Mouse (Mus musculus): ENCODE results near the gene Emc4. TPM values are rescaled to one million over a fixed set of nuclear protein-coding genes. Genes with fewer than 3 reads are reported as not detected.
A peak's percentile ranks its signal among the peaks of the same experiment; 100 is the strongest.

The Emc4 gene
- total and polyA plus RNA-seq, 3 experiments = 171 to 201 TPM; not detected in 1

DNA sequence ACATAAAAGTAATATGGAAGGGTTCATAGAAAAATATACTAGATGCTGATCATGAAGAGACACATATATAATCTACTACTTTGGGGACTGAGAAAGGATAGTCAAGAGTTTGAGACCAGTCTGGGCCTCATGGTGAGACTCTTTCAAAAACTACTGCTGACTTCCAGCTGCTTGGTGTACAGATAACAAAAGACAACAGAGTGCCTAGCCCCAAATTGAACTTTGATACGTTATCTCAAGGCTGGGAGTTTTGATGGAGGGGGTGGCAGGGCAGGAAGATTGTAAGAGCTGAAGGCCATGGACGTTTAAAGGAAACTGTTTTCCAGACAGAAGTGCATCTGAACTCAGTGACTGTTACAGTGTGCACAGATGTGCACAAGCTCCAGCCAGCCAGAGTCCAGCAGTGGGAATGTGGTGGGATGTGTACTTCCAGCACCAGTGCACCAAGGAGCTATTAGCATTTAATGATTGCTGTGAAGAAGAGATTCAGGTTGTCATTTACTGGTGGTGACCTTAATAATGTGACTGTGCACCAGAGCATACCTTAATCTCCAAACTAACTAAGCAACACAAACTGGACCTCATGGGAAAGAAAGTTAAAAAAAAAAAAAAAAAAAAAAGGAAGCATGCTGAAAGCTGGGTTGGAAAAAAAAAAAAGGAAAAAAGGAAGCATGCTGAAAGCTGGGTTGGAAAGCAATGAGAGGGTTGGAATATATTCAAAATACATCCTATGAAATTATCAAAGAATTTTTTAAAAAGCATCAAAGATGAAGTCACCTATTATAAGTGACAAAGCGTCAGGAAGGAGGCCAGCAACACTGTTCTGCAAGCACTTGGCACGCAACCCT, 35.6 kb downstream of the Emc4 start (continued):
- no peak for TF ChIP-seq NRF1 (IDR thresholded peaks at IDR 0.05; ENCODE audit: insufficient read depth, low read depth, low read length, poor library complexity, severe bottlenecking)
- TF ChIP-seq TAL1 (IDR thresholded peaks at IDR 0.05; ENCODE audit: low read length) = no peak
- no peak for TF ChIP-seq MAFK (IDR thresholded peaks at IDR 0.05; ENCODE audit: borderline replicate concordance, low read depth, low read length)

DNA sequence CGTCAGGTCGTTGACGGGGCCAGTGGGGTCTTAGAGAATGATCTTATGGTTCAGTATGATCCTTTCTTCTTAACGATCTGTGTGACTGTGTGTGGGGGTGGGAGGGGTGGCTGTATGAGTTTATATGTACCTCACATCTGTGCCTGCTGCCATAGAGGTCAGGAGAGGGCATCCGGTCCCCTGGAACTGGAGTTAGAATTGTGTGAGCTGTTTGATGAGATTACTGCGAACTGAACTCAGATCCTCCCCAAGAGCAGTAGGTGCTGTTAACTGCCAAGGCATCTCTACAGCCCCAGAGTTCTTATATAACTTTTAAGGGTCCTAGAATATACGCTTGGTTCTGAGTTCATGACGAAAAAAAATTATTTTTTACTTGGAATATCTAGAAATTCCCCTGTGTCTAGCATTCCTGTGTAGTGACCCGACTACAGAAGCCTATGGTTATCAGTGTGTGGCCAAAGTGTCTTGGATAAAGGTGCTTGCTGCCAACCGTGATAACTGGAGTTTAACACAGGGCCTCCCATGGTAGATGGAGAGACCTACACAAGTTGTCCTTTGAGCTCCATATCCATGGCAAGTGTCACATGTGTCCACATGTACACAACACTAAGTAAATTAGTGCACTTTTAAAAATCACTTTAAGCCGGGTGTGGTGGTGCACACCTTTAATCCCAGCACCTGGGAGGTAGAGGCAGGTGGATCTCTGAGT, 39.6 kb downstream of the Emc4 start:
- H3K27ac ChIP-seq (ENCODE audit: control insufficient read depth, low read depth, low read length) = no peak overlapping the region
- H3K9ac ChIP-seq (ENCODE audit: control insufficient read depth, low read depth, low read length, poor library complexity, severe bottlenecking) = no peak overlapping the region
- H3K9me3 ChIP-seq (replicated peaks; ENCODE audit: insufficient read depth, low read length) = no peaks in the 10 kb centered on the region
- no peak for DNase-seq (ENCODE audit: low read depth, low spot score)
- H3K4me3 ChIP-seq (ENCODE audit: control insufficient read depth in 1 of 2, insufficient read depth in 1 of 2, low read depth in 2 of 2, low read length in 2 of 2) = no peak overlapping the region
- no peaks in the 10 kb centered on the region for H3K79me2 ChIP-seq (ENCODE audit: control insufficient read depth, insufficient read depth, low read length, poor library complexity)
- H3K27me3 ChIP-seq (ENCODE audit: control insufficient read depth in 1 of 2, insufficient read depth in 2 of 2, low read length in 2 of 2) = no peaks in the 10 kb centered on the region
- TF ChIP-seq EP300 (IDR thresholded peaks at IDR 0.05; ENCODE audit: low read depth in 1 of 2, low read length in 2 of 2) = no peak
- 0 out of 2 replicates have a peak, but pooled peaks have one; percentile 4 for TF ChIP-seq GATA1 (IDR thresholded peaks at IDR 0.05; ENCODE audit: low read depth, low read length)
- TF ChIP-seq ELF1 (IDR thresholded peaks at IDR 0.05; ENCODE audit: low read depth, low read length) = no peak
- H3K36me3 ChIP-seq (ENCODE audit: control insufficient read depth in 1 of 2, insufficient read depth in 2 of 2, low read length in 2 of 2) = peaks cover 1 to 15% of the 10 kb centered on the region in 2 experiments; a peak in 2 of 4 replicates
- peaks cover 6 to 16% of the 10 kb centered on the region in 2 experiments for H3K4me1 ChIP-seq (ENCODE audit: control insufficient read depth in 1 of 2, insufficient read depth in 2 of 2, low read length in 2 of 2)

DNA sequence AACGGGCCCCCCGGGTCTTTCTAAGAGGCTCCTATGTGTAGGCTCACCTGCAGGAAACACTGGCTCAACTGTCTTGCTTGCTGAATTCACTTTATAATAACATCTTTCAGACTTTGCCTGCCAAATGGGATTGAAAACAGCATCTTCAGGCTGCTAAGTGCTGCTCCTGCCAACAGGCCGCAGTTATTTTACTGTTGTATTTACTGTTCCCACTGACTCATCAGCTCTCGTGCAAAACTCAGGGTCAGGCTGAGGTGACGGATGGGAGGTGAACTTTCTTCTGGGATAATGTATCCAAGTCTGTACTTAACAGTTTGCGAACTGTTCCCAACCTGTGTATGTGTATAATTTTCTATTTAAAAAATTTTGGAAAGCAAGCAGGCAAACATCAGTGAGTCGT, 48.9 kb downstream of the Emc4 start:
- Histone ChIP-seq H3K36me3 (ENCODE audit: control insufficient read depth in 1 of 2, insufficient read depth in 2 of 2, low read length in 2 of 2) (peaks cover 0 to 5% of the 10 kb centered on the region in 2 experiments; a peak in 2 of 4 replicates), H3K4me3 (ENCODE audit: control insufficient read depth in 1 of 2, insufficient read depth in 1 of 2, low read depth in 2 of 2, low read length in 2 of 2) (no peak overlapping the region), H3K4me1 (ENCODE audit: control insufficient read depth in 1 of 2, insufficient read depth in 2 of 2, low read length in 2 of 2) (no peaks in the 10 kb centered on the region), H3K27ac (ENCODE audit: control insufficient read depth, low read depth, low read length) (no peak overlapping the region), H3K79me2 (ENCODE audit: control insufficient read depth, insufficient read depth, low read length, poor library complexity) (no peaks in the 10 kb centered on the region), H3K27me3 (ENCODE audit: control insufficient read depth in 1 of 2, insufficient read depth in 2 of 2, low read length in 2 of 2) (no peaks in the 10 kb centered on the region), H3K9me3 (replicated peaks; ENCODE audit: insufficient read depth, low read length) (no peaks in the 10 kb centered on the region), H3K9ac (ENCODE audit: control insufficient read depth, low read depth, low read length, poor library complexity, severe bottlenecking) (no peak overlapping the region)
- TF ChIP-seq USF2 (IDR thresholded peaks at IDR 0.05; ENCODE audit: borderline replicate concordance in 1 of 2, insufficient read depth in 1 of 2, low read depth in 1 of 2, low read length in 2 of 2) = no peak
- no peak for TF ChIP-seq UBTF (IDR thresholded peaks at IDR 0.05; ENCODE audit: borderline replicate concordance, insufficient read depth, low read depth, low read length)
- TF ChIP-seq MXI1 (IDR thresholded peaks at IDR 0.05; ENCODE audit: low read depth, low read length) = no peak
- no peak for TF ChIP-seq ZMIZ1 (IDR thresholded peaks at IDR 0.05; ENCODE audit: low read depth, low read length)
- no peak for DNase-seq (ENCODE audit: low read depth, low spot score)
